26 mouse cellular contexts compared by ENCODE assay signal in genomic region chrX:68056026-68056425, GRCm38 (mm10).
"Had no signal": no experiment of that assay in that cellular context is flagged by ENCODE, and none has a peak within 500 bp of the region (broad histone marks: within the 10 kb centered on the region; RNA-seq: fewer than 3 reads in every experiment).

No protein-coding gene starts in this region.

- H3K4me1 ChIP-seq: heart, embryonic 13.5 days; heart, embryonic 15.5 days; intestine, embryonic 15.5 days; kidney, embryonic 15.5 days; limb, embryonic 10.5 days; limb, embryonic 12.5 days; liver, embryonic 13.5 days had no signal

- H3K27ac ChIP-seq: heart, adult 2 months; heart, embryonic 13.5 days; heart, embryonic 15.5 days; hindbrain, embryonic 14.5 days; intestine, embryonic 15.5 days; kidney, embryonic 15.5 days; kidney, postnatal 0 days; left cerebral cortex, adult 2 months; limb, embryonic 10.5 days; limb, embryonic 12.5 days; liver, embryonic 13.5 days had no signal

- H3K9ac ChIP-seq: heart, embryonic 13.5 days; heart, embryonic 15.5 days; hindbrain, embryonic 14.5 days; intestine, embryonic 15.5 days; kidney, embryonic 15.5 days; limb, embryonic 12.5 days; liver, embryonic 13.5 days had no signal

- H3K9me3 ChIP-seq: heart, embryonic 13.5 days; heart, embryonic 15.5 days; intestine, embryonic 15.5 days; kidney, embryonic 15.5 days; limb, embryonic 10.5 days; limb, embryonic 12.5 days; liver, embryonic 13.5 days had no signal

- H3K27me3 ChIP-seq: heart, embryonic 13.5 days; heart, embryonic 15.5 days; intestine, embryonic 15.5 days; kidney, embryonic 15.5 days; limb, embryonic 12.5 days; liver, embryonic 13.5 days had no signal

- DNase-seq: gastrocnemius, postnatal 14 days; gastrocnemius, postnatal 36 days; heart, adult 11 months; heart, adult 2 months; heart, postnatal 14 days; heart, postnatal 36 days; kidney, adult 18-20 months; kidney, adult 9 months; kidney, postnatal 14 days; kidney, postnatal 36 days; liver; liver, embryonic 13.5 days had no signal

- H3K36me3 ChIP-seq: heart, embryonic 13.5 days; heart, embryonic 15.5 days; intestine, embryonic 15.5 days; kidney, embryonic 15.5 days; limb, embryonic 10.5 days; limb, embryonic 12.5 days; liver, embryonic 13.5 days had no signal

- H3K4me2 ChIP-seq: heart, embryonic 11.5 days; heart, embryonic 13.5 days; heart, embryonic 15.5 days; hindbrain, embryonic 14.5 days; intestine, embryonic 15.5 days; kidney, embryonic 15.5 days; limb, embryonic 12.5 days; liver, embryonic 11.5 days; liver, embryonic 13.5 days had no signal

- H3K4me3 ChIP-seq: heart, adult 2 months; heart, embryonic 13.5 days; heart, embryonic 15.5 days; intestine, embryonic 15.5 days; kidney, embryonic 15.5 days; left cerebral cortex, adult 2 months; limb, embryonic 10.5 days; limb, embryonic 12.5 days; liver, embryonic 13.5 days had no signal

- ATAC-seq: hindbrain, embryonic 16.5 days; inflammation-experienced regulatory T-cells, adult 6 months; intestine, embryonic 15.5 days; intestine, postnatal 0 days had no signal
